Mouse (Mus musculus) adrenal gland, adult 18-20 months (tissue): ENCODE data around the gene Hspa12b. TPM values are rescaled to one million over a fixed set of nuclear protein-coding genes. Genes with fewer than 3 reads are reported as not detected.
A peak's percentile ranks its signal among the peaks of the same experiment; 100 is the strongest.

Experiments
- DNase-seq, 2 experiments: peaks; one replicate each; pipeline ENCODE4 v3.0.0; 2021 to 2022; ENCODE audit warnings: low spot score in 2 of 2
- total RNA-seq, 2 experiments: library from RNA; stranded (reverse); gene quantifications; 1 replicate in 1 of 2; 2 replicates in 1 of 2; pipeline ENCODE4 v1.2.3; 2021

Gene Hspa12b
- total RNA-seq, 2 experiments from 2014 or later, result 8.4 to 11.1 TPM

DNA sequence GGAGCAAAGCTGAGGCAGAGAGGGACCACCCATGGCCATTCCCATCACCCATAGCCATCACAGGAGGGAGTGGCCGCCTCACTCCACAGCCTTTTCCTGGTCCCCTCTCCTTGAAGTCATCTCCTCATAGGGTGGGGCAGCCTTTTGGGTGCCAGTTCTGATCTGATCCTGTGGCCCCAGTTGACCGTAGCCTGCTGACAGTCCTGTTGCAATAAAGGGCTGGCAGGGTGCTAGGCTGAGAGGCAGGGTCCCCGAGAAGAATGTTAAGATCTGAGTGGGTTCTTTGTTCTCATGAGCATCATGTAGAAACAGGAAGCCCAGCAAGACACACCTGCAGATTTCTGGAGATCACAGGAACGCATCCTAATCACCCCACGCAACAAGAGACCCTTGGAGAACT lies 1.1 kb downstream of the Hspa12b start:
- DNase-seq, result no peak

DNA sequence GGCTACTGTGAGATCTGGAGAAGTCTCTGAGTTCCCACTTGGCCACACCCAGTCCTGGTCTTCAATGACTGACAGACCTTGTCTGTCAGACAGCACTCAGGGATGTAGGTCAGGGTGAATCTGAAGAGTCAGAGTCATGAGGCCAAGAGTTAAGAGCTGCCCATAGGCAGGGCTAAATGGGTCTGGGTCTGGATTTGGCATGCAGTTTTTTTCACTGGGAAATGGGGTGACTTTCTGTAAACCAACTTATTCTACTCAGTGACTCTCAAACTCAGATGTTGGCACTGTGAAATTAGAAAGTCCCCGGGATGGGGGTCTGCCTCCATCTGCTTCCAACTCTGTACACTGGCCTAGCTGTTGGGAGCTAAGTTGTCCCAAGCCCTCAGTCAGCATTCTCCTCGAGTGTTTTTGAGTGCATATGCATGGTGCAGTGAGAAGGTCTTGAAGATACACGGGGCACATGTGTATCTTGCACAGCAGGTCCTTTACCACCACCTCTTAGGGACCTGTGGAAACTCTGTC lies 1.6 kb downstream of the Hspa12b start:
- DNase-seq, result no peak

DNA sequence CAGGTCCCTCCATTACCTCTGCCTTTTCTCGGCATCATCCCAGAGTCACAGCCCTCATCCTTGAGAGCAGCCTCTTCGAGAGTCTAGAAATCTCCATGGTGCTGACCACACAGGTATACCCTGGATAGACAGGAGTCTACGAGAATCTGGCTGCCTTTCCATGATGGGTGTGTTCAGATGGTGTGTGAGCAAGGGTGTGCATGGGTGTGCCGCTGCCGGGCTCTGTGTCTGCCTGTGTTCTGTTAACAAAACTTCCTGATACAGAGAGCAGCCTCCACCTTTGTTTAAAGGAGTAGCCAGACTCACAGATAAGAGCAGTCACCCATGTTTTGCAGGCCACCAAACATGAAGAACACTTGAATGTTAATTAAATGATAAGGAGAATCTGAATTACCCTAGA lies 2.8 kb downstream of the Hspa12b start:
- DNase-seq, result no peak

GRCm38 (mm10) chr2:131130849-131131248 lies 3.8 kb downstream of the Hspa12b start:
- no peak for DNase-seq

- DNase-seq, result peak in 1 of 2 experiments; percentile 1
Observed at GRCm38 (mm10) chr2:131132111-131132888, 5.2 kb downstream of the Hspa12b start.

DNA sequence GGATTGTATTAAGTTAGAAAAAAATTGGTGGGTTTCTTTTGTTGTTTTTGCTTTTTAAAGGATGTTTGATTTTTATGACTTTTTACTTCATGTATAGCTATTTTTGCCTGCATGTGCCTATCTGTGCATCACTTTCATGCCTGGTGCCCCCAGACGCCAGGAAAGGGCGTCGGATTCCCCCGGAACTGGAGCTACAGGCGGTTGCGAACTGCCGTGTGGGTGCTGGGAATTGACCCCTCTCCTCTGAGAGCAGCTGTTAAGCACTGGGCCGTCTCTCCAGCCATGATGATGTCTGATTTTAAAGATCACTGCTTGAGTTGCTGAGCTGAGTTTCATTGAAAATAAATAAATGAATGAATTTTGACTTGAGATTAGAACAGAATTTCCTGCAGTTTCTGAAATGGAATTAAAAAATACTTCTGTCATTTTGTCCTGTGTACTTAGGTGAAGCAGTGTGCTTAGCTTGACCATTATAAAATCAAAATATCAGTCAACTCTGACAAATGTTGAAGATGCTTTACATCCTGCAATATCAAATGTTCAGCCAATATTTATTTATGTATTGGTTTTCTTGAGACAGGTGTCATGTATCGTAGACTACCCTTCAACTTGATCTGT lies 6.0 kb downstream of the Hspa12b start, which contains the start of gene Gm11037:
TSS of gene Gm11037 (plus strand) at position 568 of the 618 bp plus-strand sequence.
- no peak for DNase-seq

- DNase-seq, result peak in 1 of 2 experiments; percentile 1
Observed at GRCm38 (mm10) chr2:131134381-131134780, 7.3 kb downstream of the Hspa12b start.

DNA sequence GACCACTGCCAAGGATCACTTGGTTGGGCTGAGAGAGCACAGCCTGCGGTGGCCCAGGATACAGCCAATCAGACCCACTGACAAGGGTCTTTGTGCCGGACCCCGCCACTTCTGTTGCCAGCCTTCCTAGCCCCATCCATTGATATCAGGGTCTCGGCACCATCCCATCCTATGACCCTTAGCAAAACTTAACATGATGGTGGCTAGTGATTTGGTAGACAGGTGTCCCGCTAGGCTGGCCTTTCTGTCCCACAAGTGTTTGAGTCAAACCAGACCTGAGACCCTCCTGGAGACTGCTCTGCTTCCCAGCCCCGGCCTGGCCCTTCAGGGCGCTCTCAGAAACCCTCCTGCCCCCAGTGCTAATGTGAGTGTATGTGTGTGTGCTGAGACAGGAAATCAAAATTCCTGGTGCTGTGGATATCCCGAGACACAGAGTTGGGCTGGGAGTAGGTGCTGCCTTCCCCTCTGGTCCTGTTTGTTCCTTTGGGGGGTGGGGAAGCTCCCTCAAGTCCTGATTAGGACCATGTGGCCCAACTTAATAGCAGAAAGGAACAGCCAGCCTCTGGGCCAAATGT lies 7.8 kb downstream of the Hspa12b start:
- DNase-seq, result peak in 1 of 2 experiments; percentile 1

DNA sequence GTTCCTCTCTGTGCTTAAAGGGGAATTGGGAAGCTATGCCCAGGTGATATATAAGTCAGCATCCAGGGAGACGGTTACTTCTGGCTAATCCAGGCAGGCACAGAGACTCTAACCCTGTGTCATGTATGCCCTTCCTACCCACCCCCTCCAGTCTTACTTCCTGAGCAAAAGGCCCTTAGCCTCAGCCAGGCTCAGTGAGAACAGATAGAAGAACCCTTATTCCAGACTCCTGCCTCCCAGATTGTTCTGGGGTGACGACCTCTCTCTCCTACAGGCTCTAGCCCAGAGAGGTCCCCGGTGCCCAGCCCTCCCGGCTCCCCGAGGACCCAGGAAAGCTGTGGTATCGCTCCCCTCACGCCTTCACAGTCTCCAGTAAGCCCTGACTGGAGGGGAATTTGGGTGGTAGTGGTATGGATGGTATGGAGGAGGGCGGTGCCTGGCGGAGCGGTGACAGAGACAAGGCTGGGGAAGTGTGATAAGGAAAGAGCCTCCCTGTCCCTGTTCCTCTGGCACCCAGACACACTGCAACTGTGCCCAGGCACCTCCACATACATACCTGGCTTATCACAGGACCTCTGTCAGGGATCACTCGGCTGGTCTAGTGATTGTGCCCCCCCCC lies 8.6 kb downstream of the Hspa12b start:
- peak in 1 of 2 experiments; percentile 1 for DNase-seq

DNA sequence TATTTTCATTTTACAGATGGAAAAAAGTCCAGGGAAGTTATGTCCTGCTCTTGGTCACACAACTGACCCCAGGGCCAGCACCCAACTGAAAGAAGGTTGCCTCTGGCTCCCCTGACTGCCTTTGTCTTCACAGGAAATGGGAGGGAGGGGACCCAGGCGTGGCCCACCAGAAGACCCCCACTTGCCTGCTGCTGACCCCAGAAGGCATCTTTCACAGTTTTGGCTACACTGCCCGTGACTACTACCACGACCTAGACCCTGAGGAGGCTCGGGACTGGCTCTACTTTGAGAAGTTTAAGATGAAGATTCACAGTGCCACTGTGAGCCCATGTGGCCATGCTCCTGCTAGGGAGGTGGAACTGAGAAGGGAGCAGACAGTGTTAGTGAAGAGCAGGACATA lies 11.2 kb downstream of the Hspa12b start:
- no peak for DNase-seq

DNA sequence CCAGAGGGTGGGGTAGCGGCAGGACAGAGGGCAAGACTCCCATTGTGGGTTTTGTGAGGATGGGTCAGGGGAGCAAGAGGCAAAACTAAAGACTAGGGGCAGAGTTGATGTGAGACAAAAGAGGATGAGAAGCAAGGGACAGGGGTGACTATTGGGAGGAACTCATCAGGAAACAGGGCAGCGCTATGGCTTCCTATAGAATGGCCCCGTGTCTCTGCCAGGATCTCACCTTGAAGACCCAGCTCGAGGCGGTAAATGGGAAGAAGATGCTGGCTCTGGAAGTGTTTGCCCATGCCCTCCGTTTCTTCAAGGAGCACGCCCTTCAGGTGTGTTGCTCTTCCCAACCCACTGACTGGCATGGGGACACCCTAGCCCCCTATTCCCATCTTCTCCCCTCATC lies 11.7 kb downstream of the Hspa12b start:
- no peak for DNase-seq

- DNase-seq, result no peak
Observed at GRCm38 (mm10) chr2:131139287-131139686, 12.2 kb downstream of the Hspa12b start.

DNA sequence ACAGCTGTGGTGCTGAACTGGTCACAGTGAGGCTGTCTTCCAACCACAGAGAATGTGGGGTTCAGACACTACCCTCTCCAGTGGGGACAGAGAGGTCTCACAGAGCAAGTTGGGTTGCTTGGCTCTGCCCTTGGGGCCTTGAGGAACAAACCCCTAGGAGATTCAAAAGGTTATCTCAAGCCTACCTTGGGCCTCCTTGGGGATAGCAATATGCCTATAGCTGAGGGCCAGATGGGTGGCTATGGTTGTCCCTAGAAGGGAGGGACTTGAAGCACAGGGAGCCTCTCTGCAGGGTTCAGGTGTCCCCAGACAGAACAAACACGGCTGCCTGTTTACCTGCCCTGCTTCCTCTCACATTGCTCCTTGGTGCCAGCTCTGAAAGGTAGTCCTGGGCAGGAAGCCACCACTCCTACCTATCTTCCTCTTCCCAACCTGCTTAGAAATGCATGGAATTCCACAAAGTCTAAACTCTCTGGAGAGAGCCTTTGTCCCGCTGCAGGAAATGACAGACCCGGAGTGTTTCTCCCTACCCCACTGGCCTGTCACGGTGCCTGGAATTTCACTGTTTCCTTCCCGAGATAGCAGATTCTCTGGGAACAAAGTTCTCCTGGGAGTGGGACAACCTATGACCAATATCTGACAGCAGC lies 12.9 kb downstream of the Hspa12b start:
- DNase-seq, result no peak

- DNase-seq, result no peak
Observed at GRCm38 (mm10) chr2:131140533-131140905, 13.4 kb downstream of the Hspa12b start.

DNA sequence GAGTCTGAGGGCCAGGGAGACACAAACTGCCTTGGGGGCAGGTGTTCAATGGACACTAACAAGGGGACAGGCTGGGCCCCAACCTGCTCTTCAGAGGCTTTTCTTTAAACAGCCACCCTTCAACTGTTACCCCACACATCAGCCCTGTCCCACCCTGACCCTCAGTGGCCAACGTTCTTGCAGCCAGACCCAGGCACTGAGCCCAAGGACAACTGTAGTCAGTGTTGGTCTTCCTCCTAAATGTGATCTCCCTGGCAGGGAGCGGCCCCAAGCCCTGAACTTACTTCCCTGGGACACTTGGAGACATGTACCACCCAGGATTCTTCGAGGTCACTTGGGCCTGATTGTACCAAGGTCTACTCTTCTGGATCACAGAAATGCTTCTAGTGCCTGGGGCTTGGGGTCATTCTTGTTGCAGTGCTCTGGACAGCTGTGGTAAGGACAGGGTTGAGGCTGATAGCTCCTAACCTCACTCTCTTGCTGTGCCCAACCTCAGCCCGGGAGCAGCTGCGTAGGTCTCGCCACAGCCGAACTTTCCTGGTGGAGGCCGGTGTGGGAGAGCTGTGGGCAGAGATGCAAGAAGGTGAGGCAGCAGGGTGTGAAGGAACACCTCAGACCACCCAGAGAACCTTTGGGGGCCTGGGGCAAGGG lies 14.4 kb downstream of the Hspa12b start:
- DNase-seq, result no peak

DNA sequence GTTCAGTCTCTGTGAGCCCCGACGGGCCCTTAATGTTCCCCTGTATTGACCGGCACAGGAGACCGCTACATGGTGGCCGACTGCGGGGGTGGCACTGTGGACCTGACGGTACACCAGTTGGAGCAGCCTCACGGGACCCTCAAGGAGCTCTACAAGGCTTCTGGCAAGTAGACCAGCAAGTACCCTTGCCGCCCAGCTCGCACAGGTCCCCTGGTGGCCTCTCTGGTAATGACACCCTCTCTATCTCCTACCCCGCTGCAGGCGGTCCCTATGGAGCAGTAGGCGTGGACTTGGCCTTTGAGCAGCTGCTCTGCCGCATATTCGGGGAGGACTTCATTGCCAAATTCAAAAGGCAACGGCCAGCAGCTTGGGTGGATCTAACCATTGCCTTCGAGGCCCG lies 15.5 kb downstream of the Hspa12b start:
- DNase-seq, result peak; percentile 67 to 76

DNA sequence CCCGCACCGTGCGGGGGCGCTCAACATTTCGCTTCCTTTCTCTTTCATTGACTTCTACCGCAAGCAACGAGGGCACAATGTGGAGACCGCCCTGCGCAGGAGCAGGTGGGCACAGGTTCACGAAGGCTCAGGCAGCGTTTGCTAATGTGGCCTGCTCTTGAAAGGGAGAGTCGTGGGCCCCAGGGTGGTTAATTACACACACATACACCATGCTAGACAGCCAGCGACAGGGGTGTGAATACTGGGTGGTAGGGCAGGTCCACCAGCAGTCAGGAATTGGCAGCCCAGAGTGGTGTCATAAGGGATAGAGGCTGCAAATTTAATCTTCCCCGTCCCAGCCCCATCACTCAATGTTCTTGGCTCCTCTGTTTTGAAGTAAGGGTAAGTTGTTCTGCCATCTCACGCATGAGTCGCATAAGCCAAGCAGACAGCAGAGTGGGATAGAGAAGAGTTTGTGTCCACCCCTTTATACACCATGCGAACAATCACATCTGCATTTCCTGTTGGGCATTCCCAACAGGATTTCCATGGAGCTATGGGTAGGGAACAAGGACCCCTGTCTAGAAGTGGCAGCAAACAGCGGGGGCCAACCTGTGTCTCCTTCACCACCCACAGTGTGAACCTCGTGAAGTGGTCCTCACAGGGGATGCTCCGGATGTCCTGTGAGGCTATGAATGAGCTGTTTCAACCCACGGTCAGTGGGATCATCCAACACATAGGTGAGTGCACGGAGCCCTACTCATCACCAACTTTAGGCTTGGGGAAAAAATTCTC lies 16.1 kb downstream of the Hspa12b start:
- no peak for DNase-seq

DNA sequence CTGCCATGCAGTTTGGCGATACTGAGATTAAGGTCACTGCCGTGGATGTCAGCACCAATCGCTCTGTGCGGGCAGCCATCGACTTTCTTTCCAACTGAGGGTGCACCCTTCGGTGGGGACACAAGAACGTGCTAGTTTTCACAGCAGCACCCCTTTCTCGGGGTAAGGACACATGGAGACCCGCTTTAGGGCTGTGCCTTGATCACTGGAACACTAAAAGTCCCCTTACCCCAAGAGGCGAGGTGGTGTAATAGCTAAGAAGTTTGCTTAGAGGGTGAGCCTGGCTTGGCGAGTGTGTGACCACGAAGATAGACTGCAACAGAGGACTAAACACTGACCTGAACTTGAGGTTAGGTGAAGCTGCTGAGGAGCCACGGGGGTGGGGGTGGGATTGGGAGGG lies 18.0 kb downstream of the Hspa12b start:
- DNase-seq, result no peak

DNA sequence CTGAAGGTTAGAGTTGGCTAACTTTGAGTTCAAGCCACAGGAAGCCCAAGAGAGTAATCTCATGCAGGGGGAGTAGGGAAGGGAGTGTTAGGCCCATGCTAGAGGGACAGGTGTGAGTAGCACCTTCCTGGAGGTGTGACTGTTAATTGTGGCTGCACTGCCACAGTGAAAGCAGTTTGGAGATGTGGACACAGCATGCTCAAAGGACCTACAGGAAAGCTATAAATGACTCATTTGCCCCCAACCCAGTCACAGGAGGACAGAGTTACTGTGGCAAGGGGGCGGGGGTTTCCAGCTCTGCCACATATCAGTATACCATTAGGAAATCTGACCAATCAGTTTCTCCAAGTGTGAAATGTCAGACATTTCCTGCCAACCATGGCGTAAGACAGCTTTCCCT lies 18.5 kb downstream of the Hspa12b start:
- DNase-seq, result no peak
